Mouse (Mus musculus): ENCODE results near the gene Wap.

Gene Wap

DNA sequence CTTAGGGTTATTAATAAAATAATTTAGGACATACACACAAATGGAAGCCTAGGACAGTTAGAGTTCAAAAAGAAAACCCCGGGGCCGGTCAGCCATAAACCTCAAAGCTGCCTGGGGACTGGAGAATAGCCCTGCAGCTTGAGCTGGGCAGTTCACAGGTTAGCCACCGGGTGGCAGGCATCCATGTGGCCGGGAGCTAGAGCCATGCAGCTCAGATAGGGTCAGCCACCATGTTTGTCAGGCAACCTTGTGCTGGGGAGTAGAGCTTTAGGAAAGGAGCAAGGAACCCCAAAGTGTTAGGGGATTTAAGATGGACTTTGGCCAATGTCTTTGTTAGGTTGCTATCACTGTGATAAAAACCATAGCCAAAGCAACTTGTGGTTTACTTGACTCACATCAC is 9.9 kb downstream of the Wap start:
- in situ Hi-C loops (cut with MboI, MseI), result loop anchor here (10.0 kb wide), 1 partner anchor 104 kb away; the partner anchor contains the start of gene Myo1g

DNA sequence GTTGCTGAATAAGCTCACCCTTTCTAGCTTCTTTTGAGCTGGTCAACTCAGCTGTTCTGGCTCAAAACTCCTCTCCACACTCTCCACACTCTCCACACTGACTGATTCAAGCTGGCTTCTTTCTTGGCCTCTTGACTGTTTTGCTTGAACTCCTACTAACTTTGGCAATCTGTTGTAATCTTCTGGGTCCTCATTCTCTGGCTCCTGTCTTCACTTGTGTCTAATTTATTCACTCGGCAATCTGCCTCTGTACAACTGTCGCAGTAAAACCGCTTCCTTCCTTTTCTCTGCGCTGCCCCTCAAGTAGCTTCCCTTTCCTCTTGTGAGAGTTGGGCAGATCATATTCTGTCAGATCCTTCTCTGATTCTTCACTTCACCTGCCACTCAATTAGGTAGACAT is 10.7 kb downstream of the Wap start:
- in situ Hi-C loops (cut with MboI, MseI), result loop anchor here (10.0 kb wide), 1 partner anchor 103 kb away; the partner anchor contains the start of gene Myo1g

DNA sequence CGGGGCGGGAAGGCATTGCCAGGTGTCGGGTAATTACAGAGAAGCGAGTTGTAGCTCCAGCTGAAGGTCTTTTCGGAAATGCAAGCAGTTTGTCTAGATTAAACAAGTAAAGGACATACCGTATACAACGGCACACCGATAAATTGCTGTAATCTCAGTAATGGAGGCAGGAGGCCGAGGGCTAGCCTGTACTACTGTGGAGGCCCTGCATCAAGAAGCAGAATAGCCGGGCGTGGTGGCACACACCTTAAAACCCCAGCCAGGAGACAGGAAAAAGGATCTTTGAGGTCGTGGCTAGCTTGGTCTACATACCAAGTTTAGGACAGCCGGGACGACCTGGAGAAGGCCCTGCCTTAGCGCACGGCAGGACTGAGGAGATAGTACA is 12.1 kb downstream of the Wap start:
- in situ Hi-C loops (cut with MboI, MseI), result loop anchor here (10.0 kb wide), 1 partner anchor 102 kb away; the partner anchor contains the start of gene Myo1g

DNA sequence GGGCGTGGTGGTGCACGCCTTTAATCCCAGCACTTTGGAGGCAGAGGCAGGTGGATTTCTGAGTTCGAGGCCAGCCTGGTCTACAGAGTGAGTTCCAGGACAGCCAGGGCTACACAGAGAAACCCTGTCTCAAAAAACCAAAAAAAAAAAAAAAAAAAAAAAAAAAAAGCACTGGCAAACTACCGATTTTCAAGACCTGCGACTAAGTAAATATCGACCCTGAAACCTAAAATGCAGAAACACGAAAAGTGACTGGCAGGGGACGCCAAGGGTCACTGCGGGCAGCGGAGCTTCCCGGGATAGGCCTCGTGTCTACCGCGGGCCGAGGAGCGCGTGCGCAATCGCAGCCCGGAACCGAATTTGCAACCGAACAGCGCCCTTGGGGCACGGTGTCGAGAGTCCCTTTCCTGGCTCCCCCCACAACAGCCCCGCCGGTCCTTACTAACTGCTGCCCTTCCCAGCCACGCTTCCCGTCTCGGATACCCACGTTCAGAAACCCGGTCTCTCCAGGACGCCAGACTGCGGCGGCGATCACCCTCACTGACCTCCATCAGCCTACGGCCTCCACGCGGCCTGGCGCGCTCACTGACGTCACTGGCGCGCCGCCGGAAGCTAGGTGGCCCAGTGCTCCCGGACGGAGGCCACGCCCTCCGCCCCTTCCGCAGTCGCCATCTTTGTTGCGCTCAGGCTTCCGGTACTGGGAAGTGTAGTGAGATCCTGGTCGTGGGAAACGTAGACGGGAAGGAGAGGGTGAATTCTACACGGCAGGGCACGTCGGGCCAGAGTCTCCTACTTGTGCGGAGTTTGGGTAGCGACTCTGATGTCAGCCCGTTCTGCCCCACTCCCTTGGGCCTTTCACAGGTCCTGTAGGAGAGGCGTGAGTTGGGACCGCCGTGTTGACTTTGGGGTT is 12.7 kb downstream of the Wap start, which contains the start of gene Tbrg4:
Gene Tbrg4 (minus strand): TSS at position 590 of the 910 bp plus-strand sequence.
- in situ Hi-C loops (cut with MboI, MseI), result loop anchor here (10.0 kb wide), 1 partner anchor 101 kb away; the partner anchor contains the start of gene Myo1g

DNA sequence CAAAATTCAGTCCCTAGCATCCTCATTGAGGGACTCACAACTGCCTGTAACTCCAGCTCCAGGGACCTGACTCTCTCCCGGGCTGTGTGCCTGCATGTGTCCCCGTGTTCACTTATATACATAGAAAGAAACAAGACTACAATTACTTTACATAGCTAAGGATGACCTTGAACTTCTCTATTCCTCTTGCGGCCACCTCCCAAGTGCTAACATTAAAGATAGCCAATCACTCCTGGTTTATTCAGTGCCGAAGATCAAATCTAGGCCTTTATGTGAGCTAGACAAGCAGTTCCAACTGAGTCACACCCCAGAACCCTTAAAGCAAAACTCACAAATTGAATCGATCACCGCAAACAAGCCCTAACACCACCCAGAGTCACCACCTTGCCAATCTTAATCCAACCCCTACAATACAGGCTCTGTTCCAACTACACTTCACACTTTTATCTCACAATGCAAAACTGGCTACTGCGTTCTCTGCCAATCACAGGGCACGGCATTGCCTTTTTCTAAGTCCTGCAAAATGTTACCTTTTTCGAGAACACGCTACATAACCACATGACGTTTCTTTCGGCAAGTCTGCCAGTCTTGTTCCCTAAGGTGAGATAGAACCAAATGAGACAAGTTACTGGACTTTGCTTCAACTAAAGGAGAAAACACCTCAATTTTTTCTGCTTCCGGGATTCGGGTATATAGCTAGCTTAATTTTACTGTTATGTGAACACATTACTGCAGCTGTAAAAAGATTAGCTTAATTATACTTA is 13.6 kb downstream of the Wap start:
- in situ Hi-C loops (cut with MboI, MseI), result loop anchor here (10.0 kb wide), 1 partner anchor 100 kb away; the partner anchor contains the start of gene Myo1g

DNA sequence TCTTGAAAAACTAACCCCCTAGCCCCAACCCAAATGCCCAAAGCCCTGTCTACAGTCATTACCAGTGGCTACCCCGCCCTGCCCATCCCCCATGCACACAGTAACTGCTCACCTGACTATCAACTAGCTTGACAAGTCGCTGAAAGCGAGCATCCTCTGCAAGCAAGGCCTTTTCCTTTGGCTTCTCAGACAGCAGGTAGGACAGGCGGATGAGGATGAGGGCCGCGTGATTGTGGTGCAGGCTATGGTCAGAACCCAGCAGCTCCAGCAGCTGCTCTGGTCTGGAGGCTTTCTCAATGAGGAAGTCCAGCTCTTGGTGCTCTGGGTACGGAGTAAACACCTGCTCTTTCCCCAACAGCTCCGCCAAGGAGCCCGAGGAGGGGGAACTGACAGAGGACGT is 14.7 kb downstream of the Wap start:
- in situ Hi-C loops (cut with MboI, MseI), result loop anchor here (10.0 kb wide), 1 partner anchor 99 kb away; the partner anchor contains the start of gene Myo1g

DNA sequence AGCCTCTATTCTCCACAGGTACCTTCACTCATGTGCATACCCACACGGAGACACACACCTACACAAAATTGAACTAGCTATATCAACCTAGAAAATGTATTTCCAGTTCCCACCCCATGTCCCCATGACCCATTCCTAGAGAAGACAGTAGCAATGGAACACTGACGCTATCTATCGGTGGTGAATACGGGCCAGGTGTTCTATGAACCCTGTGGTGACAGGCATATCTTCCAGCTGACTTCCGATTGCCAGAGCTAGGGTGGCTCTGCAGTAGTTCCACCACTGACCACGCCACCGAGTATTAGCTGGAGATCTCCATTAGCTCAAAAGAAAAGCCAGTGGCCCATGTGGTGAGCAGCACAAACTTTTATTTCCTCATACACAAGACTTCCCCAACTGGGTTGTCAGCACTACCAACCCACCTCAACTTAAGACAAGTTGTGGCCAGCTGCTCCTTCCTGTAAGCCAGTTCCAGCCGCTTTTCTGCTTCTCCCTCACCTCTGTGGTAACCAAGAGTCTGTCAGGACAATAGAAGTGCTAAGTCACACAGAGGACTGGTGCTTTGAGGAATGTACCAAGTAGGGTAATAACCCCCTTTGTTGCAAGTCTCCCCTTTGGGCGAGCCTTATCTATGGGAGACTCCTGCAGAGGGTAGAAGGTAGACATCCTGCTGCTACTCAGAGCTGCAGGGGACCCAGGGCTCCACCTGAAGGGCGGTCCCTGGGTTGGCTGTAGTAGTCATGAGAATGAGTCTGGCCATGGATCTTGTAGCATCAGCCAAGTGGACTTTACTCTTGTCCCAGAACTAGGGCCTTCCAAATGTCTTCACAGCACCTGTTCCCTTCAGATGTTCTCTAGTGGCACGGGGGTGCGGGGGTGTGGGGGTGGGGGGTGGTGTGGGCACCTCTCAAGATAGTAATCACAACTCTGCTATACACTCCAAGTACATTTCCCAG is 22.9 kb downstream of the Wap start:
- in situ Hi-C loops (cut with MboI, MseI), result no loop called here

DNA sequence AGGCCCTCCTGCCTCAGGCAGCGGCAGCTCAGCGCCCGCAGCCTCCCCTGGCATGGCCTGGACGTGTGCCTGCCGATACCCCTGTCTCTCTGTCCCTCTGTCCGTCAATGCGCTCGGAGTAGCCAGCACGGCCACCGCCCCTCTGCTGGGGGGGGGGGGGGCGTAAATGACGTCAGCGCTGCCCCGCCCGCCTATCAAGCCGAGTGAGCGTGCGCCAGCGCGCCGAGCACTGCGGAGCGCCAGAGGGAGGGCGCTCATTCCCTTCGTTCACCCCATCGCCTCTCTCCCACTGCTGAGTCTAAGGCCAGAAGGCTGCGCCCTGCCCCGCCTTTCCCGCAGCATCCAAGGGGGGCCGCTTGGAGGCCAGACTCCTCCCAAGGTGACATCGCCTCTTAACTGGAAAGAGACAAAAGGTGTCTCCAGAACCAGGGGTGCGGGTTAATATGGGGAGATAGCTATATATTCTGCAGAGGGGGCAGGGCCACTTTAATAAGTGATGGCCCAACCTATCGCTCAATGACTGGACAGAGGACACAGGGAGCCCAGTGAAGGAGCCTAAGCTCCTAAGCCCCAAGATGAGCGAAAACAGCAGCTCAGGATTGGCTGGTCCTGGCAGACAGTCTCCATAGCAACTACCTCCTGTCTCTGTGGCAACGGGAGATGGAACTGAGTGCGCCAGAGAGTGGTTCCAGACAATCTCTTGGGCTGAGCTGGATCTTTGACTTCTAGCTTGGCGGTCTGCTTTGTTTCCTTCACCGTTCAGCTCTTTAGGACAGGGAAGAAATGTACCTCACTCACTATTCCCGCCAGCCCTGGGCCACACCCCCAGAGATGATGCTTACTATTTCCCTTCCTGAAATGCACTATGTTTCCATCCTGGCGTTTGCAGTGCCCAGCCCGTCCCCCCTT is 32.7 kb downstream of the Wap start, which contains the start of gene Nacad:
Gene Nacad (minus strand): TSS at position 563 of the 909 bp plus-strand sequence.
- in situ Hi-C loops (cut with MboI, MseI), result no loop called here

DNA sequence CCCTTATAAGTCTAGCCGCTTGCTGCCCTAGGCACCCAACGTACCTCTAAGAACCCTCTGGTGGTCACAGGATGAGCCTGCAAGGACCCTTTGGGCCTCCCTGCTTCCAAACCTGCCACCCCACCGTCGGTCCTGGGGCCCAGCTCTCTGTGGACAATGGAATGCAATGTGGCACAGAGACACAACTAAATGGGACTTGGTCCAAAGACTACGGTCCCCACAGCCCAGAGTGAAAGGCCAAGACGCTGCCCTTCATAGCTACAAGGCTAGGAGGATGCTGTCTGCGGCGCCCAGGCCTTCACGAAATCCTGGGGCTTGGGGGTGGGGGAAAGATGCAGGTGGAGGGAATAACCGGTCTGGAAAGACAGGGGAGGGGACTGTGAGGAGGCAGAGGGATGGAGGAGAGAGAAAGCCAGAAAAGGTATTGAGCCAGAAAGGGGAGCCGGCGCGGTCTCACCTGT is 33.4 kb downstream of the Wap start:
- in situ Hi-C loops (cut with MboI, MseI), result no loop called here

DNA sequence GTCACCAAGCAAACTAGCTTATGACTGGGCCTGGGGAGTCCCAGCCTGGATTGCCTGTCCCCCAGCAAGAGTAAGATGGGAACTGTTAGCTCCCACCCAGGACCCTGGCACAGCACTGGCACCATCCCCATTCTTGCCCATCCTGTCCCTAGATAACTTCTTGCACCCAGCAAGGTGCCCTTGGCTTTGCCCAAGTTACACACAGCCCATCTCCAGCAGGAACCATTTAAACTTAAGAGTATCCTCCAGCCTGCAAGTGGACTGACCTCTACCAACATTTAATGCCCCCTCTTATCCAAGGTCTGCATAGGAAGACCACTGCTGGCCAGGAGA is 33.9 kb downstream of the Wap start:
- in situ Hi-C loops (cut with MboI, MseI), result no loop called here

DNA sequence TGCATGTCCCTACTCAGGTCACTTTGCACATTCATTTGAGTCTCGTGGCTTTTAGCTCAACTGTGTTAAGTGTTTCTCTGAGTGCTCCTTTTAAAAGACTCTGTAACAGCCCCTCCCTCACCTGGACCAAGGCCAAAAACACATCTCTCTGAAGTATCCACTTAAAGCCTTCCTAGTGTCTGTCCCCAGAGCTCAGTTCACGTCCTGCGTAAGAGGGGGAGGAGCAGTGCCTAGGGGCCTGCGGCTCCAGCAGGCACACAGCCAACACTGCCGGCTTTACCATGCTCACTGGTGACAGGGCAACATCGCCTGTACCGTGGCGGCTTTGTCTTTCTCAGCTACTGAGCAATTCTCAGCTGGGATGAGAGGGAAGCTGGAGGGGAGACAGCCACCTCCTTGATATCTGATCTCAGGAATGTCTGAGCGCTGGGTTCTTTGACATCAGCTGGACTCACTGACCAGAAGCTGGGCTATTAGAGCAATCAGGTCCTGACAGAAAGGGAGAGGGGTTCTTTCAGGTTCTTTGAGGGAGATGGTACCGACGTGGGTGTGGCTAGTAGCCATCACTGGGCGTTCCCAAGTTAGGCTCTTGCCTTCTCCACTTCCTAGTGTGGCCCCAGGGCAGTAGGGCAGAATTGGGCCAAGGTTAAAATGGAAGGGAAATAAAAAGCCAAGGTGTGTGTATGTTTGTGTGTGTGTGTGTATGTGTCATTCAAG is 34.4 kb downstream of the Wap start:
- in situ Hi-C loops (cut with MboI, MseI), result no loop called here

DNA sequence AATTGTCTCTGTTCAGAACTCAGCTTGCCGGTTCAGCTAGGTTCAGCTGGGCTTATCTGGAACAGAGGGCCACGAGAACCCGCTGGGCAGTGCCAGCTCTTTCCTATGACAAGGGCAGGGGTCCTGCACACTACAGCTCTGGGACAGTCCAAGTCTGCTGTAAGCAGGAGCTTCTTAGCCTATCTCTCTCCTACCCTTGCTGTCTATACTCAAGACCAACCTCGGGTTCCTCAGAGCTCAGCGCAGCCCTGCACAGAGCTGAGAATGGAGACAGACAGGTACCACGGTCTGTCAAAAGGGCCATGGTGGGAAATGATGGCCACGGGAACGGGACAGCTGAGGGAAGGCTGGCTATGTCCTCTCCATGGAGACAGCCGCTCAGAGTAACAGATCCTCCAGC is 35.2 kb downstream of the Wap start:
- in situ Hi-C loops (cut with MboI, MseI), result no loop called here

DNA sequence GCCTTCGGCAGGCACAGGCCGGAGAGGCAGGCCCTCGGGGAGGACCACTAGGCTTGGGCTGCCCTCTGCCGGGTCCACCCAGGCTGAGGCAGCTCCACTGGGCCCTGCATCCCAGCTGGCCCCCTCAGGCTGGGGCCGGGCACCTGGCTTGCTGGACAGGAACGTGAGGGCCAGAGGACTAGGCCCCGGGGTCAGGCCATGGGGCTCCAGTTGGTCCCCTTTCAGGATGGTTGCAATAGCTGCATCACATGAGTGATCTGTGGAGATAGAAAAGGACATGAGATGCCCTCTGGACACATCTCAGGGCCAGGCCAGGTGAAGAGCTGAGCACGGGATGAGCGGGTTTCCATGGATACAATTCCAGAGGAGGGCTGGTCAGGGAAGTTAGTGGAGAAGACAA is 35.8 kb downstream of the Wap start:
- in situ Hi-C loops (cut with MboI, MseI), result no loop called here

DNA sequence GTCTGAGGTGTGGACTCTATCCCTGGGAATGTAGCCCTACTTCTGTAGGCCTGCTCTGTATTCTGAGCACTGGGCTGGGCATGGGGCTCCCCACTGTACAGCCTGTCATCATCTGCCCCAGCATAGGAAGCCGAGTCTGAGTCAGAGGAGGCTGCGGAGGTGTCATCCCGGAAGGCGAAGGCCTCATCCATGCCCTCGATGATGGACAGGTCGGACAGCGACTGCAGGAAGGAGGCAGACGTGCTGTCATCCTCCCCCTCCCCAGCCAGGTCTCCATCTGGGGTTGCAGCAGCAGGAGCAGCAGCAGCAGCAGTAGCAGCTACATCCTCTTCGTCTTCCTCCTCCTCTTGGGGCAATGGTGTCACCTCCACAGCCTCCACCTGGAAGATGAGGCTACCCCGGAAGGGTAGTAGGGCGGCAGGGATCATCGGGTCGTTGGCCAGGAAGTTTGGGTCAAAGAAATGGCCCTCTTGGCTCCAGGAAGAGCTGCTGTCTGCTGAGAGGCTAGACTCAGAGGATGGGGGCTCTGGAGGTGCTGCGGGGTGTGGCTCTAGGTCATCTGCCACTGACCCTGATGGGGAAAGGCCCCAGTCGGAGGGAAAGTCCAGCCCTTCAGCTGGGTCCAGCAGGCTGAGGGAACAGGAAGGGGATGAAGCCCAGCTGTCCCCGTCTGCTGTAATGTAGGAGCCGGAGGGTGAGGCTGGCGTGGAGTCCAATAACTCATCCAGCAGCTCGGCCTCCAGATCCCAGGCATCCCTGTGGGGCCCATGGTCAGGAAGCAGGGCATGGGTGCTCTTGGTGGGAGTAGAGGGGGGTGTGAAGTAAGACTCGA is 36.6 kb downstream of the Wap start:
- in situ Hi-C loops (cut with MboI, MseI), result no loop called here

DNA sequence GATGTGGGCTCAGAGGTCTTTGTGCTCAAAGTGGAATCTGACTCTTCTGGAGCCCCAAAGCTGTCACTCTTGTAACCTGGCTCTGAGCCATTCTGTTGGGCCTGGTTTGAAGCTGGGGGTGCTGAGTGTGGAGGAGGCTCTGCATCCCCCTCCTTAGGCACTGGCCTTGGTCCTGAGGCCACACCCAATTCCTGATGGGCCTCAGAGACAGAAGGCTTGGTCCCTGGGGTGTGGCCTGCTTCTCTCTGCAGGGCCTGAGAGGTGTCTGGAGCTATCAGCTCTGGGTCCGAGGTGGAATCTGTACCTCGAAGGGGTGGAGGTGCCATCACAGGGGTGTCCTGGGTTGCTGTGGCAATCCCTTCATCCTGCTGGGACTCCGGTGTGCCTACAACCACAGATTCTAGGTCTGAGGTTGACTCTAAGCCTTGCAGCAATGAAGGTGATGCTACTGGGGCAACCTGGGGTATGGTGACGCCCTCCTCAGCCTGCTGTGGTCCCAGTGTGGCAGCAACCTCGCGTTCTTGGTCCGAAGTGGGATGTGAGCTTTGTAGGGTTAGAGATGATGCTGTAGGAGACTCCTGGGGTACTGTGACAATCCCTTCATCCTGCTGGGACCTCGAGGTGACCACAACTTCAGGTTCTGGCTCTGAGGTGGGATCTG is 38.0 kb downstream of the Wap start:
- in situ Hi-C loops (cut with MboI, MseI), result no loop called here

DNA sequence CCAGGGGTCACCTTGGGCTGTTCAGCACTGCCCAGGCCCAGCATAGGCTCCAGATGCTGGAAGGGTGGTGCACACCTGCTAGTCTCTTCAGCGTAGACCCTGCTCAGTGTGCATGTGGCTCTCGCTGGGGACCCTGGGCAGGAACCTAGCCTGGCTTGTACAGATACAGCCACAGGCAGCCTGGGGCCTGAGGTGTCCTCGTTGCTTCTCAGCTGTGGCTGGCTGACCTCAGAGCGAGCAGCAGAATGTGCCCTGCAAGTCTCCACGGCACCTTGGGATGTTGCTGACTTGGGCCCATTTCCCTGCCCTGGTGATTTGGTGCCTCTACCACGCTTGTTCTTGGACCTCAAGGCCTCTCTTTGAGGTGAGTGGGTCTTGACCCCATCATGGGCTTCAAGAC is 38.6 kb downstream of the Wap start:
- in situ Hi-C loops (cut with MboI, MseI), result no loop called here

DNA sequence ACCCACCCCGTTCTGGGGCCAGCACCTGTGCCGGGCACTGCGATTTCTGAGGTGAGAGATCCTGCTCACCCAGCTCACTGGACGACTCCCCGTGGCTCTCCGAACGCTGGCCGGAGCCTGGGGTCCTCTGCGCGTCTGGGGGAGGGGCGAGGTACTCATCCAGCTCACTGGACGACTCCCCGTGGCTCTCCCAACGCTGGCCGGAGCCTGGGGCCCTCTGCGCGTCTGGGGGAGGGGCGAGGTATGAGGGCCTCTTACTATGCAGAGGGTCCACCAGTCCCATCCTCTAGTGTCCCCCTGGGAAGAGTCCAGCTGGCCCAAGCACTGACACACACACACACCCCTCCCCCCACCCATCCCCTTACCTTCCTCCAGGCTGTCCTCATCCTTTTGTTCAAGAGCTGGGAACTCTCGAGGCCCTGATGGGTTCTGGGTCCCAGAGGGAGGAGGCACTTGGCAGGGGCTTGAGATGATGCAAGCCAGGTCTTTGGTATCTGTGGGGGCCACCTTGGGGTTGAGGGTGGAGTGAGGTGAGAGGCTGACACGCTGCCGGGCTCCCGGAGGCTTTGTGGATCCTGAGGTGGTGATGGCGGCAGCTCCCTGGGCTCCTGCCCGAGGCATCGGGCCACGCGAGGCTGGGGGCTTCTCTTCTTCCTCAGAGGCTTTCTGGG is 39.3 kb downstream of the Wap start:
- in situ Hi-C loops (cut with MboI, MseI), result no loop called here
